In the genomic region with DNA sequence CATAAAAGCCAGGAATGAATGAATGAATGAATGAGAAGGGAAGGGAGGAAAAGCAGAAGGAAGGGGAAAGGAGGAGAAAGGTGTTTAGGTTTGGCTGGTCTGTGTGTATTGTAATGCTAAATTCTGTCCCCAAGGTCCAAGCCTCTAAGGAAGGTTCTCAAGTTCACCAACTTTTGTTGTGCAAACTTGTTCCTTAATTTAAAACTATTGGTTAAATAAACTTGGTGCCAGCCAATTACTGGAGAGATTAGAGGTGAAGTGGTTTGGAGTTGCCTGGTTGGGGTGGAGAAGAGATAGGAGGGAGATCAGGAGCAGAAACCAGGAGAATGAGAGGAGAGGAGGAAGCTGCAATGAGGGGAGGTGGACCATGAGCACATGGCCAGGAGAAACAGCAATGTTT, we compare ENCODE assay signal across 25 mouse cellular contexts.
"Had no signal": no experiment of that assay in that cellular context is flagged by ENCODE, and none has a peak within 500 bp of the region (broad histone marks: within the 10 kb centered on the region; RNA-seq: fewer than 3 reads in every experiment).

No protein-coding gene starts in this region.

- H3K27me3 ChIP-seq: heart, embryonic 12.5 days; hindbrain, embryonic 12.5 days; limb, embryonic 13.5 days; limb, embryonic 15.5 days had no signal

- H3K27ac ChIP-seq: heart, embryonic 10.5 days; hindbrain, embryonic 10.5 days; hindbrain, embryonic 12.5 days; hindbrain, embryonic 14.5 days; limb, embryonic 13.5 days; limb, embryonic 15.5 days; liver, embryonic 14.5 days had no signal

- DNase-seq: gastrocnemius, postnatal 14 days; gastrocnemius, postnatal 36 days; heart, adult 18-20 months; heart, postnatal 10 days; heart, postnatal 4 days; kidney, adult 18-20 months; kidney, adult 8-10 months; kidney, postnatal 10 days; kidney, postnatal 25 days; kidney, postnatal 4 days; layer of hippocampus, adult 9-11 months; layer of hippocampus, postnatal 36 days; left cerebral cortex, postnatal 4 days; lung, adult 18-20 months had no signal

- H3K9ac ChIP-seq: heart, embryonic 12.5 days; hindbrain, embryonic 12.5 days; hindbrain, embryonic 14.5 days; limb, embryonic 13.5 days; limb, embryonic 15.5 days; liver, embryonic 14.5 days had no signal

- H3K4me3 ChIP-seq: heart, embryonic 10.5 days; heart, embryonic 12.5 days; hindbrain, embryonic 10.5 days; hindbrain, embryonic 12.5 days; limb, embryonic 13.5 days; limb, embryonic 15.5 days had no signal

- H3K4me2 ChIP-seq: heart, embryonic 12.5 days; hindbrain, embryonic 12.5 days; hindbrain, embryonic 14.5 days; limb, embryonic 13.5 days; limb, embryonic 15.5 days; liver, embryonic 11.5 days had no signal

- ATAC-seq: hindbrain, embryonic 16.5 days; intestine, embryonic 16.5 days had no signal

- H3K9me3 ChIP-seq: heart, embryonic 10.5 days; heart, embryonic 12.5 days; hindbrain, embryonic 10.5 days; hindbrain, embryonic 12.5 days; limb, embryonic 13.5 days; limb, embryonic 15.5 days had no signal

- H3K36me3 ChIP-seq: heart, embryonic 10.5 days; heart, embryonic 12.5 days; hindbrain, embryonic 10.5 days; hindbrain, embryonic 12.5 days; limb, embryonic 13.5 days; limb, embryonic 15.5 days had no signal
